Mouse (Mus musculus): Measurements from ENCODE around the gene Sfxn3.
"Not testable (repeated sequence)": the region's sequence is repeated elsewhere in the genome, so short reads cannot be mapped to it uniquely, and the experiment has no call there.

Sfxn3 gene

GRCm38 (mm10) chr19:45018351-45018831 is 28.9 kb upstream of the Sfxn3 start:
- peak in 1 of 2 experiments; percentile 61 for DNase-seq (ENCODE audit: low spot score in 2 of 2)

GRCm38 (mm10) chr19:45020348-45020747 is 27.0 kb upstream of the Sfxn3 start:
- no peak for DNase-seq (ENCODE audit: low spot score in 2 of 2)

GRCm38 (mm10) chr19:45021362-45021761 is 25.9 kb upstream of the Sfxn3 start:
- no peak for DNase-seq (ENCODE audit: low spot score in 2 of 2)

- no peak for DNase-seq (ENCODE audit: low spot score in 2 of 2)
These were observed 23.3 kb upstream of the Sfxn3 start for GRCm38 (mm10) chr19:45023993-45024392.

GRCm38 (mm10) chr19:45024775-45025174 is 22.5 kb upstream of the Sfxn3 start:
- DNase-seq (ENCODE audit: low spot score in 2 of 2), result no peak

- DNase-seq (ENCODE audit: low spot score in 2 of 2), result no peak
These were observed 21.2 kb upstream of the Sfxn3 start for GRCm38 (mm10) chr19:45025937-45026568.

- no peak for DNase-seq (ENCODE audit: low spot score in 2 of 2)
These were observed 20.2 kb upstream of the Sfxn3 start for GRCm38 (mm10) chr19:45026958-45027670.

- DNase-seq (ENCODE audit: low spot score in 2 of 2), result no peak
These were observed 19.5 kb upstream of the Sfxn3 start for GRCm38 (mm10) chr19:45027848-45028247.

- no peak for DNase-seq (ENCODE audit: low spot score in 2 of 2)
These were observed 18.6 kb upstream of the Sfxn3 start for GRCm38 (mm10) chr19:45028746-45029145.

- no peak for DNase-seq (ENCODE audit: low spot score in 2 of 2)
These were observed 17.7 kb upstream of the Sfxn3 start for GRCm38 (mm10) chr19:45029571-45029970.

- no peak for DNase-seq (ENCODE audit: low spot score in 2 of 2)
These were observed 17.2 kb upstream of the Sfxn3 start for GRCm38 (mm10) chr19:45030111-45030510.

GRCm38 (mm10) chr19:45030746-45031693 is 16.3 kb upstream of the Sfxn3 start:
- DNase-seq (ENCODE audit: low spot score in 2 of 2), result peak; percentile 83 to 88

- DNase-seq (ENCODE audit: low spot score in 2 of 2), result peak; percentile 76 to 80
These were observed 15.5 kb upstream of the Sfxn3 start for GRCm38 (mm10) chr19:45031780-45032179.

GRCm38 (mm10) chr19:45032570-45033332 is 14.6 kb upstream of the Sfxn3 start:
- DNase-seq (ENCODE audit: low spot score in 2 of 2), result no peak

- DNase-seq (ENCODE audit: low spot score in 2 of 2), result no peak
These were observed 10.4 kb upstream of the Sfxn3 start for GRCm38 (mm10) chr19:45036867-45037266.

GRCm38 (mm10) chr19:45038198-45038597 is 9.1 kb upstream of the Sfxn3 start:
- DNase-seq (ENCODE audit: low spot score in 2 of 2), result not testable (repeated sequence)

GRCm38 (mm10) chr19:45040214-45040613 is 7.1 kb upstream of the Sfxn3 start:
- DNase-seq (ENCODE audit: low spot score in 2 of 2), result no peak

GRCm38 (mm10) chr19:45044389-45044927 is 2.8 kb upstream of the Sfxn3 start:
- DNase-seq (ENCODE audit: low spot score in 2 of 2), result peak in 1 of 2 experiments; percentile 38

GRCm38 (mm10) chr19:45045236-45045635 is 2.1 kb upstream of the Sfxn3 start:
- DNase-seq (ENCODE audit: low spot score in 2 of 2), result no peak

GRCm38 (mm10) chr19:45045651-45046050 is 1.7 kb upstream of the Sfxn3 start, which contains the start of gene Pdzd7:
Pdzd7 (minus strand) TSS chr19:45045717.
- no peak for DNase-seq (ENCODE audit: low spot score in 2 of 2)

All from right cerebral cortex, postnatal 10 days (tissue).